13 mouse cellular contexts compared by ENCODE assay signal in the genomic region with DNA sequence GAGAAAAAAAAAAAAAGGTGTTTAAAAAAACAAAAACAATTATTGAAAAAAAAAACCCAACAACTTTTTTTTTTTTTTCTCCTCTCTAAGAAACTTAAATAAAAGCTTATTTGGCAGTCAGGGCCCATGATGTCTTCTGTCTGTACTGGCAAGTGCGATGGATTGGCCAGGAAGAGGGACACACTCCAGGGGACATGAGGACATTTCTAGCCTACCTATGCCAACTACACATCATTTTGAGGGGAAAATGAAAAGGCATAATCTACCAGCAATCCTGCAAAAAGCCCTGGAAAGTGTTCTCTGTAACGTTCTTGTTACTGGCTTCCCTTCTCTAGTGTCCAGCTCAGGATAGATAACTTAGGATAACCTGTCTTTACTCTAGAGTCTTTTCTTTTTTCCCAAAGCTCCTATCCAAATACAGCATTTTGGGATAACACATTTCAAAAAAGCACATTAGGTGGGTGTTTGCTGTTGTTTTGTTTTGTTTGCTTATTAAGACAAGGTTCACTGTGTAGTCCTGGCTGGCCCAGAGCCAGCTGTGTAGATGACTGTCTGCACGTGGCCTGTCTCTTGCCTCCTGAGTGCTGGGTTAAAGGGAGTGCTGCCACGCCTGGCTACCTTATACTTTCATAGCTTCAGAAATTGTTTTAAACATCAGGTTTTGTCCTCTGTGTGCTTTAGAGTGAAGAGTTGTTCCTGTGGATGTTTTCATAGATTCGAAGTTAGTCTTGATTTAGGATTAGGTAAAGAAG. TPM values are rescaled to one million over a fixed set of nuclear protein-coding genes. Genes with fewer than 3 reads are reported as not detected.
DNase-seq lines count a peak whose midpoint lies in the region; ATAC-seq lines count a peak whose summit lies in the region.
"Had no signal": no experiment of that assay in that cellular context is flagged by ENCODE, and none has a peak within 500 bp of the region (broad histone marks: within the 10 kb centered on the region; RNA-seq: fewer than 3 reads in every experiment).

No protein-coding gene starts in this region.

- ATAC-seq in kidney, embryonic 15.5 days (replicated peaks; ENCODE audit: low FRiP score), result no peak
- ATAC-seq in megakaryocyte progenitor cell, adult 5-6 weeks (replicated peaks; ENCODE audit: poor library complexity), result peak; percentile 52
- no peak for ATAC-seq in granulocyte monocyte progenitor cell, adult 5-6 weeks (replicated peaks; ENCODE audit: poor library complexity, severe bottlenecking)
- ATAC-seq: Patski had no signal

- peak; percentile 42 to 54 for DNase-seq in cerebellum, adult 18-20 months
- no peak for DNase-seq in cerebellum, adult 9-11 months
- DNase-seq in kidney, adult 11 months, result peak; percentile 25
- peak; percentile 60 for DNase-seq in brain, adult 2 months (ENCODE audit: low read depth, low spot score)
- no peak for DNase-seq in spleen, adult 18-20 months
- DNase-seq: gastrocnemius, postnatal 10 days; midbrain, embryonic 14.5 days; thymus, postnatal 25 days had no signal

- WGBS in kidney, embryonic 15.5 days, result 61% methylated on average over 5 of the region's 5 CpGs

- no peak overlapping the region for H3K4me3 ChIP-seq in kidney, embryonic 15.5 days (replicated peaks)
- H3K4me3 ChIP-seq: hindbrain, embryonic 15.5 days had no signal

- H3K9me3 ChIP-seq in kidney, embryonic 15.5 days (replicated peaks), result no peaks in the 10 kb centered on the region
- H3K9me3 ChIP-seq: hindbrain, embryonic 15.5 days had no signal

- no peak overlapping the region for H3K9ac ChIP-seq in kidney, embryonic 15.5 days
- H3K9ac ChIP-seq: hindbrain, embryonic 15.5 days had no signal

- no peak overlapping the region for H3K4me2 ChIP-seq in kidney, embryonic 15.5 days
- H3K4me2 ChIP-seq: hindbrain, embryonic 15.5 days had no signal

- peaks cover 6% of the 10 kb centered on the region for H3K4me1 ChIP-seq in kidney, embryonic 15.5 days

- no peaks in the 10 kb centered on the region for H3K36me3 ChIP-seq in kidney, embryonic 15.5 days
- H3K36me3 ChIP-seq: hindbrain, embryonic 15.5 days had no signal

- no peak overlapping the region for H3K27ac ChIP-seq in kidney, embryonic 15.5 days
- H3K27ac ChIP-seq: hindbrain, embryonic 15.5 days had no signal

- no peaks in the 10 kb centered on the region for H3K27me3 ChIP-seq in kidney, embryonic 15.5 days
- H3K27me3 ChIP-seq: hindbrain, embryonic 15.5 days; Patski had no signal

RNA-seq across cellular contexts. Expression of gene Cnst, which starts 7.2 kb away (rescaled TPM):
- 13.8 and 15.1 TPM in 2 replicates for polyA plus RNA-seq in kidney, embryonic 15.5 days (2015; fragmentation: Nextera tagmentation; extraction: Ambion mirVana)
- total RNA-seq in megakaryocyte progenitor cell, adult 5-6 weeks (2015), result 8.3 and 13.0 TPM in 2 replicates
- 14.2 and 15.8 TPM in 2 replicates for total RNA-seq in megakaryocyte progenitor cell, adult 5-6 weeks (2017)
- total RNA-seq in granulocyte monocyte progenitor cell, adult 5-6 weeks (2014; fragmentation: Nextera tagmentation), result 15.8 and 17.5 TPM in 2 replicates
- total RNA-seq in granulocyte monocyte progenitor cell, adult 5-6 weeks (2017), result 18.4 and 19.1 TPM in 2 replicates

RNA-seq across cellular contexts. Expression of gene Tfb2m, which starts 7.3 kb away (rescaled TPM):
- 29.2 and 33.6 TPM in 2 replicates for polyA plus RNA-seq in kidney, embryonic 15.5 days (2015; fragmentation: Nextera tagmentation; extraction: Ambion mirVana)
- total RNA-seq in megakaryocyte progenitor cell, adult 5-6 weeks (2015), result 46.2 and 50.3 TPM in 2 replicates
- total RNA-seq in megakaryocyte progenitor cell, adult 5-6 weeks (2017), result 43.9 and 50.6 TPM in 2 replicates
- total RNA-seq in granulocyte monocyte progenitor cell, adult 5-6 weeks (2014; fragmentation: Nextera tagmentation), result 34.0 and 37.0 TPM in 2 replicates
- total RNA-seq in granulocyte monocyte progenitor cell, adult 5-6 weeks (2017), result 30.3 and 40.0 TPM in 2 replicates

RNA-seq across cellular contexts. Expression of gene Smyd3, which starts 35.5 kb away (rescaled TPM):
- 19.3 and 21.8 TPM in 2 replicates for polyA plus RNA-seq in kidney, embryonic 15.5 days (2015; fragmentation: Nextera tagmentation; extraction: Ambion mirVana)
- total RNA-seq in megakaryocyte progenitor cell, adult 5-6 weeks (2015), result 19.8 and 20.7 TPM in 2 replicates
- total RNA-seq in megakaryocyte progenitor cell, adult 5-6 weeks (2017), result 22.9 and 35.6 TPM in 2 replicates
- 34.9 and 35.7 TPM in 2 replicates for total RNA-seq in granulocyte monocyte progenitor cell, adult 5-6 weeks (2014; fragmentation: Nextera tagmentation)
- 29.7 and 30.2 TPM in 2 replicates for total RNA-seq in granulocyte monocyte progenitor cell, adult 5-6 weeks (2017)

Comparison
In these comparisons a context has a peak if more than half of its experiments do, and no peak if none do; other contexts are left out.
1. DNase-seq: peak in cerebellum, adult 18-20 months (2 of 2), kidney, adult 11 months (single experiment) and brain, adult 2 months (single experiment); none in cerebellum, adult 9-11 months (single experiment) and spleen, adult 18-20 months (0 of 2).